Mouse (Mus musculus) neural tube, embryonic 15.5 days (tissue): ENCODE results near the gene Map3k21. TPM values are rescaled to one million over a fixed set of nuclear protein-coding genes. Genes with fewer than 3 reads are reported as not detected.

ENCODE experiments used
- ATAC-seq: fragments of 200-750 bp; cut with Nextera tagmentation; 2 replicates; pipeline ENCODE4 v1.8.0; 2017; ENCODE audit warnings: mild to moderate bottlenecking, moderate TSS enrichment, moderate library complexity; ENCODE audit not compliant: low FRiP score
- H3K27ac ChIP-seq: fragments of 300-500 bp; sonication (generic); replicated peaks from 2 replicates; pipeline ENCODE4 v1.5.1; 2015; ENCODE audit warnings: mild to moderate bottlenecking, inconsistent platforms
- H3K27me3 ChIP-seq: fragments of 300-500 bp; sonication (generic); replicated peaks from 2 replicates; pipeline ENCODE4 v1.6.1; 2015; ENCODE audit warnings: inconsistent platforms
- H3K36me3 ChIP-seq: fragments of 300-500 bp; sonication (generic); 2 replicates; pipeline ENCODE4 v1.6.1; 2015; ENCODE audit warnings: inconsistent platforms
- H3K4me1 ChIP-seq: fragments of 300-500 bp; sonication (generic); 2 replicates; pipeline ENCODE4 v1.6.1; 2015; ENCODE audit warnings: inconsistent platforms
- H3K4me2 ChIP-seq: fragments of 300-500 bp; sonication (generic); 2 replicates; pipeline ENCODE4 v1.6.1; 2015; ENCODE audit warnings: inconsistent platforms, mild to moderate bottlenecking, moderate library complexity
- H3K4me3 ChIP-seq: fragments of 300-500 bp; sonication (generic); replicated peaks from 2 replicates; pipeline ENCODE4 v1.5.1; 2015; ENCODE audit warnings: mild to moderate bottlenecking, inconsistent platforms
- H3K9ac ChIP-seq: fragments of 300-500 bp; sonication (generic); replicated peaks from 2 replicates; pipeline ENCODE4 v1.6.1; 2015; ENCODE audit warnings: mild to moderate bottlenecking, inconsistent platforms
- H3K9me3 ChIP-seq: fragments of 300-500 bp; sonication (generic); replicated peaks from 2 replicates; pipeline ENCODE4 v1.6.1; 2016; ENCODE audit warnings: inconsistent platforms
- WGBS: fragments of 180-500 bp; shearing (Covaris S2); methylation state at CpG from one replicate; pipeline ENCODE4 v1.1.7; 2015; ENCODE audit warnings: mixed read lengths; 5-methylcytosine and 5-hydroxymethylcytosine counted together
- polyA plus RNA-seq: library from polyadenylated mRNA; unstranded; fragments of >200 nt; fragmentation: Nextera tagmentation; extraction: Ambion mirVana; gene quantifications from 2 replicates; pipeline ENCODE4 v1.2.1, GENCODE M21; 2015

The Map3k21 gene
- 0.59 and 0.86 TPM in 2 replicates for polyA plus RNA-seq

GRCm38 (mm10) chr8:125910365-125911228, at the start of gene Map3k21:
TSS of gene Map3k21 (plus strand) at chr8:125910450.
- WGBS, result 2% methylated on average over 91 of the region's 93 CpGs
- H3K9me3 ChIP-seq, result no peaks in the 10 kb centered on the region
- H3K36me3 ChIP-seq, result no peaks in the 10 kb centered on the region
- peaks cover 21% of the 10 kb centered on the region for H3K4me1 ChIP-seq
- peak within 1 kb of the TSS; percentile 59 for H3K9ac ChIP-seq
- peak within 1 kb of the TSS; percentile 99 for H3K4me2 ChIP-seq
- peaks cover 62% of the 10 kb centered on the region for H3K27me3 ChIP-seq
- peak; percentile 68 for ATAC-seq
- H3K27ac ChIP-seq, result no peak within 1 kb of the TSS
- H3K4me3 ChIP-seq, result peak within 1 kb of the TSS; percentile 60

- no peaks in the 10 kb centered on the region for H3K27me3 ChIP-seq
- H3K9me3 ChIP-seq, result no peaks in the 10 kb centered on the region
- H3K27ac ChIP-seq, result no peak overlapping the region
- H3K9ac ChIP-seq, result no peak overlapping the region
- H3K4me3 ChIP-seq, result no peak overlapping the region
- no peak for ATAC-seq
- peaks cover 18% of the 10 kb centered on the region for H3K4me1 ChIP-seq
- 0 out of 2 replicates have a peak, but pooled peaks cover 3% of the 10 kb centered on the region for H3K36me3 ChIP-seq
- H3K4me2 ChIP-seq, result no peak overlapping the region
- WGBS, result 80% methylated on average over 12 of the region's 12 CpGs
Measured at GRCm38 (mm10) chr8:125866125-125866524, 44.1 kb upstream of the Map3k21 start.

GRCm38 (mm10) chr8:125868552-125868951, 41.7 kb upstream of the Map3k21 start:
- H3K9ac ChIP-seq, result no peak overlapping the region
- H3K36me3 ChIP-seq, result no peaks in the 10 kb centered on the region
- H3K9me3 ChIP-seq, result no peaks in the 10 kb centered on the region
- H3K27ac ChIP-seq, result no peak overlapping the region
- 66% methylated on average over 7 of the region's 7 CpGs for WGBS
- H3K4me1 ChIP-seq, result peaks cover 7% of the 10 kb centered on the region
- no peak for ATAC-seq
- H3K4me2 ChIP-seq, result no peak overlapping the region
- H3K4me3 ChIP-seq, result no peak overlapping the region
- no peaks in the 10 kb centered on the region for H3K27me3 ChIP-seq

- ATAC-seq, result no peak
- no peaks in the 10 kb centered on the region for H3K36me3 ChIP-seq
- H3K9ac ChIP-seq, result no peak overlapping the region
- H3K4me3 ChIP-seq, result no peak overlapping the region
- no peaks in the 10 kb centered on the region for H3K9me3 ChIP-seq
- no peak overlapping the region for H3K4me2 ChIP-seq
- H3K4me1 ChIP-seq, result peaks cover 7% of the 10 kb centered on the region
- no peak overlapping the region for H3K27ac ChIP-seq
- 83% methylated on average over 3 of the region's 3 CpGs for WGBS
- H3K27me3 ChIP-seq, result 0 out of 2 replicates have a peak, but pooled peaks cover 2% of the 10 kb centered on the region
Measured at GRCm38 (mm10) chr8:125869739-125870138, 40.5 kb upstream of the Map3k21 start.

- H3K27me3 ChIP-seq, result 0 out of 2 replicates have a peak, but pooled peaks cover 2% of the 10 kb centered on the region
- H3K4me1 ChIP-seq, result peaks cover 7% of the 10 kb centered on the region
- H3K4me2 ChIP-seq, result no peak overlapping the region
- H3K27ac ChIP-seq, result no peak overlapping the region
- H3K9me3 ChIP-seq, result no peaks in the 10 kb centered on the region
- no peak overlapping the region for H3K9ac ChIP-seq
- WGBS, result 31% methylated on average over 6 of the region's 6 CpGs
- H3K36me3 ChIP-seq, result 0 out of 2 replicates have a peak, but pooled peaks cover 3% of the 10 kb centered on the region
- no peak overlapping the region for H3K4me3 ChIP-seq
- no peak; the same call in 1 of the 2 replicates for ATAC-seq
Measured at GRCm38 (mm10) chr8:125870179-125870702, 40.0 kb upstream of the Map3k21 start.

- ATAC-seq, result peak; percentile 82
- peaks cover 2% of the 10 kb centered on the region; the same call in 1 of the 2 replicates for H3K27me3 ChIP-seq
- no peak overlapping the region for H3K4me3 ChIP-seq
- no peak overlapping the region for H3K27ac ChIP-seq
- no peaks in the 10 kb centered on the region for H3K9me3 ChIP-seq
- H3K4me2 ChIP-seq, result no peak overlapping the region
- no peak overlapping the region for H3K9ac ChIP-seq
- 0 out of 2 replicates have a peak, but pooled peaks cover 6% of the 10 kb centered on the region for H3K36me3 ChIP-seq
- WGBS, result under 1% methylated on average over 7 of the region's 7 CpGs
- H3K4me1 ChIP-seq, result peaks cover 7% of the 10 kb centered on the region
Measured at GRCm38 (mm10) chr8:125870821-125871321, 39.4 kb upstream of the Map3k21 start.

GRCm38 (mm10) chr8:125872501-125873249, 37.6 kb upstream of the Map3k21 start:
- no peak for ATAC-seq

GRCm38 (mm10) chr8:125873250-125873534, 37.1 kb upstream of the Map3k21 start:
- no peak overlapping the region for H3K4me3 ChIP-seq
- WGBS, result 85% methylated on average over 2 of the region's 2 CpGs
- H3K36me3 ChIP-seq, result peaks cover 17% of the 10 kb centered on the region; the same call in 1 of the 2 replicates
- H3K4me1 ChIP-seq, result peaks cover 7% of the 10 kb centered on the region
- peaks cover 2% of the 10 kb centered on the region; the same call in 1 of the 2 replicates for H3K27me3 ChIP-seq
- H3K9me3 ChIP-seq, result no peaks in the 10 kb centered on the region
- no peak overlapping the region for H3K27ac ChIP-seq
- no peak overlapping the region for H3K9ac ChIP-seq
- no peak overlapping the region for H3K4me2 ChIP-seq
- no peak for ATAC-seq

More at GRCm38 (mm10) chr8:125872501-125873249, 37.6 kb upstream of the Map3k21 start:
- Histone ChIP-seq H3K9me3 (no peaks in the 10 kb centered on the region), H3K4me3 (no peak overlapping the region), H3K4me1 (peaks cover 7% of the 10 kb centered on the region), H3K9ac (no peak overlapping the region), H3K27me3 (peaks cover 2% of the 10 kb centered on the region; the same call in 1 of the 2 replicates), H3K36me3 (0 out of 2 replicates have a peak, but pooled peaks cover 17% of the 10 kb centered on the region), H3K4me2 (no peak overlapping the region), H3K27ac (no peak overlapping the region)
- WGBS, result 54% methylated on average over 9 of the region's 9 CpGs

- 87% methylated on average over 4 of the region's 4 CpGs for WGBS
- ATAC-seq, result no peak
Measured at GRCm38 (mm10) chr8:125880447-125880846, 29.8 kb upstream of the Map3k21 start.

GRCm38 (mm10) chr8:125887549-125887948, 22.7 kb upstream of the Map3k21 start:
- Histone ChIP-seq H3K36me3 (peaks cover 60% of the 10 kb centered on the region), H3K27ac (no peak overlapping the region)

More at GRCm38 (mm10) chr8:125880447-125880846, 29.8 kb upstream of the Map3k21 start:
- no peak overlapping the region for H3K4me2 ChIP-seq
- H3K36me3 ChIP-seq, result peaks cover 33% of the 10 kb centered on the region
- no peak overlapping the region for H3K27ac ChIP-seq
- H3K4me3 ChIP-seq, result no peak overlapping the region
- no peaks in the 10 kb centered on the region for H3K9me3 ChIP-seq
- H3K9ac ChIP-seq, result no peak overlapping the region
- H3K4me1 ChIP-seq, result no peaks in the 10 kb centered on the region
- H3K27me3 ChIP-seq, result no peaks in the 10 kb centered on the region; the same call in 1 of the 2 replicates

GRCm38 (mm10) chr8:125889920-125890319, 20.3 kb upstream of the Map3k21 start:
- Histone ChIP-seq H3K4me1 (no peaks in the 10 kb centered on the region), H3K9ac (no peak overlapping the region), H3K27me3 (no peaks in the 10 kb centered on the region), H3K4me3 (no peak overlapping the region), H3K4me2 (no peak overlapping the region), H3K27ac (no peak overlapping the region), H3K9me3 (no peaks in the 10 kb centered on the region), H3K36me3 (peaks cover 57% of the 10 kb centered on the region)
- WGBS, result 80% methylated on average over 3 of the region's 3 CpGs
- no peak for ATAC-seq

More at GRCm38 (mm10) chr8:125887549-125887948, 22.7 kb upstream of the Map3k21 start:
- no peak for ATAC-seq
- 93% methylated on average over 9 of the region's 9 CpGs for WGBS
- Histone ChIP-seq H3K4me1 (no peaks in the 10 kb centered on the region), H3K9me3 (no peaks in the 10 kb centered on the region), H3K4me2 (no peak overlapping the region), H3K4me3 (no peak overlapping the region), H3K9ac (no peak overlapping the region), H3K27me3 (no peaks in the 10 kb centered on the region)
